Mouse (Mus musculus) embryonic stem cell, embryonic (primary cell): ENCODE measurements at regions not wholly inside any gene's neighbourhood (a gene's known extent, or its start where the extent isn't known, plus 50 kb on each side); places are given as distances from the start of the nearest gene placed in this dataset.

Experiments used
- CTCF ChIA-PET, 4 experiments: fragments of 300-600 bp in 2 of 4; fragments of 350-600 bp in 2 of 4; sonication (Branson Sonifier 250); formaldehyde crosslinking; loops; one replicate each; lab custom pipeline; 2022; ENCODE audit warnings: inconsistent platforms in 2 of 4; lab: Charles Lee
- POLR2A ChIA-PET, 4 experiments: fragments of 300-600 bp in 2 of 4; fragments of 350-600 bp in 2 of 4; sonication (Branson Sonifier 250); formaldehyde crosslinking; loops; one replicate each; lab custom pipeline; 2022; ENCODE audit warnings: antibody characterized with exemption in 4 of 4, inconsistent platforms in 1 of 4; lab: Charles Lee

GRCm38 (mm10) chr15:5504502-5504901 is 260.5 kb upstream of the Ptger4 start:
- ChIA-PET CTCF (interaction anchor here in 1 of 4 experiments (0.6 kb wide), 1 partner anchor 32 kb away, joined by 4 read pairs; no protein-coding TSS in a partner anchor), POLR2A (no interaction called here)

- POLR2A ChIA-PET, result no interaction called here
- CTCF ChIA-PET, result no interaction called here
These were observed 263.0 kb upstream of the Ptger4 start for GRCm38 (mm10) chr15:5506848-5507544.

GRCm38 (mm10) chr15:5507545-5507913 is 263.5 kb upstream of the Ptger4 start:
- ChIA-PET CTCF (no interaction called here), POLR2A (no interaction called here)

- ChIA-PET POLR2A (no interaction called here), CTCF (no interaction called here)
These were observed 266.1 kb upstream of the Ptger4 start for GRCm38 (mm10) chr15:5510056-5510455.

GRCm38 (mm10) chr15:5511046-5511445 is 267.1 kb upstream of the Ptger4 start:
- CTCF ChIA-PET, result no interaction called here

GRCm38 (mm10) chr15:5512546-5512945 is 268.6 kb upstream of the Ptger4 start:
- POLR2A ChIA-PET, result no interaction called here
- CTCF ChIA-PET, result no interaction called here

More at GRCm38 (mm10) chr15:5511046-5511445, 267.1 kb upstream of the Ptger4 start:
- POLR2A ChIA-PET, result interaction anchor here in 1 of 4 experiments (1.0 kb wide), 1 partner anchor 27 kb away, joined by 3 read pairs; no protein-coding TSS in a partner anchor

GRCm38 (mm10) chr15:5513146-5513545 is 269.2 kb upstream of the Ptger4 start:
- ChIA-PET CTCF (no interaction called here), POLR2A (no interaction called here)

- POLR2A ChIA-PET, result no interaction called here
- CTCF ChIA-PET, result interaction anchor here in 1 of 4 experiments (0.6 kb wide), 1 partner anchor 256 kb away, joined by 3 read pairs; no protein-coding TSS in a partner anchor
These were observed 270.2 kb upstream of the Ptger4 start for GRCm38 (mm10) chr15:5514217-5514616.

- ChIA-PET CTCF (no interaction called here), POLR2A (no interaction called here)
These were observed 273.4 kb upstream of the Ptger4 start for GRCm38 (mm10) chr15:5517244-5517966.

- CTCF ChIA-PET, result interaction anchor here in 1 of 4 experiments (0.6 kb wide), 1 partner anchor 11 kb away, joined by 3 read pairs; no protein-coding TSS in a partner anchor
These were observed 275.6 kb upstream of the Ptger4 start for GRCm38 (mm10) chr15:5519552-5519951.

GRCm38 (mm10) chr15:5519997-5520396 is 276.0 kb upstream of the Ptger4 start:
- ChIA-PET POLR2A (interaction anchor here in 1 of 4 experiments (0.6 kb wide), 1 partner anchor 286 kb away, joined by 3 read pairs; no protein-coding TSS in a partner anchor), CTCF (no interaction called here)

More at GRCm38 (mm10) chr15:5519552-5519951, 275.6 kb upstream of the Ptger4 start:
- POLR2A ChIA-PET, result interaction anchor here in 1 of 4 experiments (0.6 kb wide), 1 partner anchor 285 kb away, joined by 3 read pairs; no protein-coding TSS in a partner anchor

GRCm38 (mm10) chr15:5528619-5529018 is 284.6 kb upstream of the Ptger4 start:
- POLR2A ChIA-PET, result no interaction called here
- CTCF ChIA-PET, result no interaction called here

- POLR2A ChIA-PET, result no interaction called here
These were observed 289.7 kb upstream of the Ptger4 start for GRCm38 (mm10) chr15:5533656-5534055.

GRCm38 (mm10) chr15:5537432-5537831 is 293.4 kb upstream of the Ptger4 start:
- POLR2A ChIA-PET, result interaction anchor here in 2 of 4 experiments (0.7 to 0.9 kb wide), 2 partner anchors 26 to 722 kb away, joined by 3 to 4 read pairs; no protein-coding TSS in a partner anchor

More at GRCm38 (mm10) chr15:5533656-5534055, 289.7 kb upstream of the Ptger4 start:
- CTCF ChIA-PET, result no interaction called here

GRCm38 (mm10) chr15:5539301-5539928 is 295.4 kb upstream of the Ptger4 start:
- ChIA-PET CTCF (no interaction called here), POLR2A (no interaction called here)

More at GRCm38 (mm10) chr15:5537432-5537831, 293.4 kb upstream of the Ptger4 start:
- CTCF ChIA-PET, result no interaction called here

- CTCF ChIA-PET, result interaction anchor here in 1 of 4 experiments (0.6 kb wide), 1 partner anchor 33 kb away, joined by 3 read pairs; no protein-coding TSS in a partner anchor
- POLR2A ChIA-PET, result no interaction called here
These were observed 310.5 kb upstream of the Ptger4 start for GRCm38 (mm10) chr15:5554526-5554925.

GRCm38 (mm10) chr15:5554926-5555325 is 310.9 kb upstream of the Ptger4 start:
- CTCF ChIA-PET, result interaction anchor here in 1 of 4 experiments (0.6 kb wide), 1 partner anchor 33 kb away, joined by 3 read pairs; no protein-coding TSS in a partner anchor

GRCm38 (mm10) chr15:5555381-5556066 is 311.5 kb upstream of the Ptger4 start:
- ChIA-PET POLR2A (interaction anchor here in 1 of 4 experiments (0.6 kb wide), 1 partner anchor 403 kb away, joined by 3 read pairs; no protein-coding TSS in a partner anchor), CTCF (interaction anchor here in 1 of 4 experiments (0.6 kb wide), 1 partner anchor 32 kb away, joined by 3 read pairs; no protein-coding TSS in a partner anchor)

More at GRCm38 (mm10) chr15:5554926-5555325, 310.9 kb upstream of the Ptger4 start:
- POLR2A ChIA-PET, result interaction anchor here in 1 of 4 experiments (0.6 kb wide), 1 partner anchor 402 kb away, joined by 3 read pairs; no protein-coding TSS in a partner anchor
